Mouse (Mus musculus) heart, adult 2 months (tissue): ENCODE results near the gene Nutm1. TPM values are rescaled to one million over a fixed set of nuclear protein-coding genes. Genes with fewer than 3 reads are reported as not detected.
A peak's percentile ranks its signal among the peaks of the same experiment; 100 is the strongest.

Experiments used
- DNase-seq, 2 experiments: peaks; one replicate each; pipeline ENCODE4 v3.0.0; 2021
- H3K27ac ChIP-seq: fragments of 200-600 bp; 2 replicates; pipeline ENCODE4 v1.8.1; 2022
- H3K27me3 ChIP-seq: fragments of 200-500 bp; 2 replicates; pipeline ENCODE4 v1.6.1; 2012; ENCODE audit warnings: mild to moderate bottlenecking, low read length, inconsistent platforms, mixed read lengths; ENCODE audit not compliant: control insufficient read depth, insufficient read depth
- H3K36me3 ChIP-seq: fragments of 200-500 bp; 2 replicates; pipeline ENCODE4 v1.6.1; 2012; ENCODE audit warnings: low read length, inconsistent platforms; ENCODE audit not compliant: control insufficient read depth, insufficient read depth
- H3K4me1 ChIP-seq: fragments of 200-500 bp; 2 replicates; pipeline ENCODE4 v1.6.1; 2011; ENCODE audit warnings: low read length; ENCODE audit not compliant: control insufficient read depth, insufficient read depth
- H3K4me3 ChIP-seq: fragments of 200-600 bp; 2 replicates; pipeline ENCODE4 v1.8.1; 2022
- H3K79me2 ChIP-seq: fragments of 200-500 bp; replicated peaks from 2 replicates; pipeline ENCODE4 v1.6.1; 2012; ENCODE audit warnings: mild to moderate bottlenecking, inconsistent platforms, low read length, moderate library complexity, mixed read lengths; ENCODE audit not compliant: control insufficient read depth, insufficient read depth
- H3K9ac ChIP-seq: fragments of 200-500 bp; 2 replicates; pipeline ENCODE4 v1.6.1; 2012; ENCODE audit warnings: low read depth, mild to moderate bottlenecking, control low read depth, inconsistent platforms, low read length, mixed read lengths
- CTCF ChIP-seq: fragments of 200-600 bp; IDR thresholded peaks from 2 replicates; pipeline ENCODE4 v1.8.1; 2022; ENCODE audit warnings: antibody characterized with exemption, mild to moderate bottlenecking, moderate library complexity
- EP300 ChIP-seq: fragments of 200-500 bp; IDR thresholded peaks from 2 replicates; pipeline ENCODE4 v1.6.1; 2011; ENCODE audit warnings: low read depth, low read length, control low read depth; ENCODE audit not compliant: insufficient read depth
- POLR2A ChIP-seq: fragments of 200-500 bp; IDR thresholded peaks from 2 replicates; pipeline ENCODE4 v1.6.1; 2011; ENCODE audit warnings: mild to moderate bottlenecking, low read depth, low read length, control low read depth; ENCODE audit not compliant: insufficient read depth
- WGBS: fragments of 180-500 bp; shearing (Covaris S2); methylation state at CpG from one replicate; pipeline ENCODE4 v1.1.7; 2018; 5-methylcytosine and 5-hydroxymethylcytosine counted together
- intact Hi-C: fragments of 180-260 bp; cut with DNase I; formaldehyde crosslinking; loops from one replicate; pipeline ENCODE4 v1.15.1; 2025
- polyA plus RNA-seq: library from polyadenylated mRNA; depleted of rRNA; stranded (reverse); fragments of >200 nt; gene quantifications from 2 replicates; pipeline ENCODE4 v1.2.3, GENCODE M21; 2012; rRNA removed
- total RNA-seq, 2 experiments: library from RNA; stranded (reverse); gene quantifications; 2 replicates each; pipeline ENCODE4 v1.2.3; 2021

Gene Nutm1
- total and polyA plus RNA-seq, 3 experiments: not detected

GRCm38 (mm10) chr2:112220880-112221279 lies 38.2 kb downstream of the Nutm1 start:
- TF ChIP-seq CTCF (no peak), EP300 (no peak)
- WGBS: 66% methylated on average over 5 of the region's 5 CpGs

GRCm38 (mm10) chr2:112217614-112218013 lies 41.5 kb downstream of the Nutm1 start:
- Histone ChIP-seq H3K79me2 (no peaks in the 10 kb centered on the region), H3K36me3 (no peaks in the 10 kb centered on the region), H3K27ac (no peak overlapping the region), H3K4me1 (no peaks in the 10 kb centered on the region), H3K4me3 (no peak overlapping the region), H3K9ac (no peak overlapping the region), H3K27me3 (no peaks in the 10 kb centered on the region)
- TF ChIP-seq CTCF (no peak), EP300 (no peak), POLR2A (no peak)
- intact Hi-C loops: loop anchor here (2.0 kb wide), 1 partner anchor 19 kb away; no protein-coding TSS in a partner anchor
- 64% methylated on average over 6 of the region's 6 CpGs for WGBS
- no peak for DNase-seq

More at GRCm38 (mm10) chr2:112220880-112221279, 38.2 kb downstream of the Nutm1 start:
- DNase-seq: no peak
- Histone ChIP-seq H3K9ac (no peak overlapping the region), H3K4me1 (no peaks in the 10 kb centered on the region), H3K27ac (no peak overlapping the region), H3K79me2 (no peaks in the 10 kb centered on the region), H3K36me3 (no peaks in the 10 kb centered on the region), H3K27me3 (no peaks in the 10 kb centered on the region), H3K4me3 (no peak overlapping the region)
- intact Hi-C loops: no loop called here

GRCm38 (mm10) chr2:112215977-112216376 lies 43.1 kb downstream of the Nutm1 start:
- no peak overlapping the region for H3K27ac ChIP-seq
- no peaks in the 10 kb centered on the region for H3K4me1 ChIP-seq
- H3K27me3 ChIP-seq: no peaks in the 10 kb centered on the region
- WGBS: 12% methylated on average over 1 of the region's 1 CpGs
- H3K36me3 ChIP-seq: no peaks in the 10 kb centered on the region
- no peak overlapping the region for H3K9ac ChIP-seq
- intact Hi-C loops: loop anchor here (2.0 kb wide), 1 partner anchor 17 kb away; no protein-coding TSS in a partner anchor
- DNase-seq: no peak
- H3K79me2 ChIP-seq: no peaks in the 10 kb centered on the region
- TF ChIP-seq CTCF: peak; percentile 73
- TF ChIP-seq POLR2A: no peak
- no peak for TF ChIP-seq EP300
- H3K4me3 ChIP-seq: no peak overlapping the region

GRCm38 (mm10) chr2:112210699-112211098 lies 48.4 kb downstream of the Nutm1 start:
- WGBS: 83% methylated on average over 2 of the region's 2 CpGs
- no peak overlapping the region for H3K27ac ChIP-seq
- H3K4me3 ChIP-seq: no peak overlapping the region
- H3K36me3 ChIP-seq: no peaks in the 10 kb centered on the region
- no peak for DNase-seq
- H3K27me3 ChIP-seq: no peaks in the 10 kb centered on the region
- H3K9ac ChIP-seq: no peak overlapping the region
- peaks cover 2% of the 10 kb centered on the region; the same call in 1 of the 2 replicates for H3K4me1 ChIP-seq
- no peaks in the 10 kb centered on the region for H3K79me2 ChIP-seq
- TF ChIP-seq EP300 (no peak), POLR2A (no peak), CTCF (no peak)
- intact Hi-C loops: no loop called here

GRCm38 (mm10) chr2:112210142-112210541 lies 48.9 kb downstream of the Nutm1 start:
- Histone ChIP-seq H3K9ac (no peak overlapping the region), H3K4me1 (peaks cover 2% of the 10 kb centered on the region; the same call in 1 of the 2 replicates), H3K36me3 (no peaks in the 10 kb centered on the region), H3K4me3 (no peak overlapping the region), H3K27ac (no peak overlapping the region), H3K79me2 (no peaks in the 10 kb centered on the region), H3K27me3 (no peaks in the 10 kb centered on the region)
- 55% methylated on average over 6 of the region's 6 CpGs for WGBS
- intact Hi-C loops: no loop called here
- TF ChIP-seq POLR2A: no peak
- no peak for TF ChIP-seq CTCF
- TF ChIP-seq EP300: no peak
- DNase-seq: peak; percentile 46 to 59

- 61% methylated on average over 6 of the region's 6 CpGs for WGBS
Measured at GRCm38 (mm10) chr2:112203056-112203455, 56.0 kb downstream of the Nutm1 start.

More at GRCm38 (mm10) chr2:112203056-112203455, 56.0 kb downstream of the Nutm1 start:
- no peaks in the 10 kb centered on the region for H3K79me2 ChIP-seq
- H3K36me3 ChIP-seq: no peaks in the 10 kb centered on the region
- intact Hi-C loops: no loop called here
- no peak for DNase-seq
- H3K27me3 ChIP-seq: no peaks in the 10 kb centered on the region
- no peak for TF ChIP-seq CTCF
- TF ChIP-seq EP300: no peak
- TF ChIP-seq POLR2A: no peak
- no peak overlapping the region for H3K4me3 ChIP-seq
- H3K4me1 ChIP-seq: no peaks in the 10 kb centered on the region
- H3K9ac ChIP-seq: no peak overlapping the region
- no peak overlapping the region for H3K27ac ChIP-seq

Other genes starting within 250 kb of the Nutm1 start
- gene Olfr1310, start 246.6 kb downstream of the Nutm1 start, total RNA-seq: not detected
- gene Olfr1310, start 246.6 kb downstream of the Nutm1 start, polyA plus RNA-seq: not detected in 2 replicates
- gene Olfr1311, start 234.9 kb downstream of the Nutm1 start, total RNA-seq: not detected
- gene Olfr1311, start 234.9 kb downstream of the Nutm1 start, polyA plus RNA-seq: not detected in 2 replicates
- gene Olfr1312, start 209.1 kb downstream of the Nutm1 start, total RNA-seq: not detected
- gene Olfr1312, start 209.1 kb downstream of the Nutm1 start, polyA plus RNA-seq: not detected in 2 replicates
- not detected for gene Olfr1313, start 181.4 kb downstream of the Nutm1 start, total RNA-seq
- gene Olfr1313, start 181.4 kb downstream of the Nutm1 start, polyA plus RNA-seq: not detected in 2 replicates
- gene Olfr1314, start 162.5 kb downstream of the Nutm1 start, total RNA-seq: not detected
- not detected in 2 replicates for gene Olfr1314, start 162.5 kb downstream of the Nutm1 start, polyA plus RNA-seq
- gene Olfr1315-ps1, start 143.9 kb downstream of the Nutm1 start, total RNA-seq: not detected
- not detected in 2 replicates for gene Olfr1315-ps1, start 143.9 kb downstream of the Nutm1 start, polyA plus RNA-seq
- not detected for gene Olfr1316, start 124.3 kb downstream of the Nutm1 start, total RNA-seq
- not detected in 2 replicates for gene Olfr1316, start 124.3 kb downstream of the Nutm1 start, polyA plus RNA-seq
- not detected for gene Olfr1317, start 119.0 kb downstream of the Nutm1 start, total RNA-seq
- not detected in 2 replicates for gene Olfr1317, start 119.0 kb downstream of the Nutm1 start, polyA plus RNA-seq
- gene Olfr1318, start 105.1 kb downstream of the Nutm1 start, total RNA-seq: not detected
- not detected in 2 replicates for gene Olfr1318, start 105.1 kb downstream of the Nutm1 start, polyA plus RNA-seq
- 1 to 10 TPM; 2.3 TPM for gene Lpcat4, start 19.8 kb downstream of the Nutm1 start, total RNA-seq
- gene Lpcat4, start 19.8 kb downstream of the Nutm1 start, polyA plus RNA-seq: 6.3 and 11.4 TPM in 2 replicates
- 10 to 100 TPM; 61.8 to 65.4 TPM for gene Nop10, start 2.6 kb upstream of the Nutm1 start, total RNA-seq
- gene Nop10, start 2.6 kb upstream of the Nutm1 start, polyA plus RNA-seq: 89.0 and 113 TPM in 2 replicates
- gene Slc12a6, start 6.5 kb upstream of the Nutm1 start, total RNA-seq: 10 to 100 TPM; 31.1 to 32.9 TPM
- gene Slc12a6, start 6.5 kb upstream of the Nutm1 start, polyA plus RNA-seq: 23.2 and 44.3 TPM in 2 replicates
- gene Gm21985, start 7.0 kb upstream of the Nutm1 start, total RNA-seq: 1 to 10 TPM in 1 of 2 experiments, under 1 TPM in 1; 0.42 to 1.1 TPM
- gene Gm21985, start 7.0 kb upstream of the Nutm1 start, polyA plus RNA-seq: not detected in 2 replicates
- 10 to 100 TPM; 63.6 to 68.4 TPM for gene Emc4, start 108.7 kb upstream of the Nutm1 start, total RNA-seq
- gene Emc4, start 108.7 kb upstream of the Nutm1 start, polyA plus RNA-seq: 82.1 and 135 TPM in 2 replicates
- gene Katnbl1, start 119.9 kb upstream of the Nutm1 start, total RNA-seq: 1 to 10 TPM; 3.9 to 4.4 TPM
- gene Katnbl1, start 119.9 kb upstream of the Nutm1 start, polyA plus RNA-seq: 1.2 and 2.7 TPM in 2 replicates
- gene Emc7, start 195.7 kb upstream of the Nutm1 start, total RNA-seq: 10 to 100 TPM; 14.3 to 17.7 TPM
- gene Emc7, start 195.7 kb upstream of the Nutm1 start, polyA plus RNA-seq: 6.6 and 11.7 TPM in 2 replicates
- not detected for gene Chrm5, start 221.5 kb upstream of the Nutm1 start, total RNA-seq
- not detected in 2 replicates for gene Chrm5, start 221.5 kb upstream of the Nutm1 start, polyA plus RNA-seq
- 10 to 100 TPM; 16.9 to 18.4 TPM for gene Aven, start 233.7 kb upstream of the Nutm1 start, total RNA-seq
- 5.8 and 10.5 TPM in 2 replicates for gene Aven, start 233.7 kb upstream of the Nutm1 start, polyA plus RNA-seq